Mouse (Mus musculus) urinary bladder, postnatal 25 days (tissue): ENCODE results near the gene Phactr2.

Source experiments
- DNase-seq: peaks from one replicate; pipeline ENCODE4 v3.0.0; 2022; ENCODE audit warnings: low spot score

Gene Phactr2

DNA sequence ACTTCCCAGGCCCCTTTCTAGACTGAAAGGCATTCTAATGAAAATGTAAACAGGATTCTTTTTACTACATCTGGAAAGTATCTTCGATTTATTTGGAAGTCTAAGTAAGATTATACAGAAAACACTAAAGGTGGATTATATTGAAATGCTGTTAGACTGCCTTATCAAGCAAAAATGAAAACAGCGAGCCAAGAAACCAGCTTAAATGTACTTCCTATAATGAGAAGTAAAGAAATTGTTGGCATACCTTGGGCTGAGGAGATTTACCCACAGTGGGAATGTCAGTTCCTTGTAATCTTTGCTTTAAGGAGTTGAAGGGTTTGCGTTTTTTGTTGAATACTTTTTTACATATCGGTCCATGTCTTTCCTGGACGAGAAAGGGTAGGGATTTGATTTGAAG is 305.8 kb downstream of the Phactr2 start:
- DNase-seq = no peak

DNA sequence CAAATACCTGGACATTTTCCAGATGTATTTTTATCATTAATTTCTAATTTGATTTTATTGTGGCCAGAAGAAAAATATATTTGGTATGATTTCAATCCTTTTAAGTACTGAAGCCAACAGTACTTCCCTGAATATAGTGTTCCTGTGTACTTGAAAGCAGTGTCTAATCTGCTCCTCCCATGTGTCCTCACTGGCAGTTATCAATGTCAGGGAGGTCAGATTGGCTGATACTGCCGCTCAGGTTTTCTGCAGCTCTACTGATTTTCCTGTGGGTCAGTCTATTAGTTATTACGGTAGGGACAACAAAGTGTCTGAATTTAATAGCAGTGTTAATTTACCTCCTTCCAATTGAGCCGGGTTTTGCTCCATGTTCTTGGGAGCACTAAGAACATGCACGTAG is 312.2 kb downstream of the Phactr2 start:
- DNase-seq = no peak

DNA sequence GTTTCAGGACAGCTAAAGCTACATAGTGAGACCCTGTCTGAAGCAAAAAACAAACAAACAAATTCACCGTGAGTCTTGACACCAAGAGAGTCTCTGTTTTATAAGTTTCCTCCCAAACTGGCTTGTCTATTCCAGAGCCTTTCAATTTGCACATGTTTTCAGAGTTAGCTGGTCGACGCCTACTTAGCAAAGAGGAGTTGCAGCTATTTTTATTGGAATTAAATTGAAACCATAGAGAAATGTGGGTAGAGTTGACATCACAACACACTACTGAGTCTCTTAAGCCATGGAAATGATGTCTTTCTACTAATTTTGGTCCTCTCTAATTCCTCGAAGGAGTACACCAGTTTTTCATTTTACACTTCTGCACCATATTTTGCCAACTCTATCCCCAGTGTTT is 313.3 kb downstream of the Phactr2 start:
- DNase-seq = no peak
